Mouse (Mus musculus) cerebellum, adult 2 months (tissue): Measurements from ENCODE around the gene Isyna1.

Experiments
- CTCF ChIP-seq: fragments of 200-500 bp; IDR thresholded peaks from 2 replicates; pipeline ENCODE4 v1.5.1; 2011; ENCODE audit warnings: low read depth, mild to moderate bottlenecking, control low read depth, low read length, moderate library complexity, borderline replicate concordance; ENCODE audit not compliant: insufficient read depth
- POLR2A ChIP-seq: fragments of 200-500 bp; IDR thresholded peaks from 2 replicates; pipeline ENCODE4 v1.6.1; 2011; ENCODE audit warnings: low read length, control low read depth, borderline replicate concordance; ENCODE audit not compliant: insufficient read depth

- TF ChIP-seq POLR2A: no peak
- no peak for TF ChIP-seq CTCF
These were observed 10.4 kb upstream of the Isyna1 start for GRCm38 (mm10) chr8:70583476-70584387.
